Mouse (Mus musculus): ENCODE results near the gene S100a6. TPM values are rescaled to one million over a fixed set of nuclear protein-coding genes. Genes with fewer than 3 reads are reported as not detected.
A peak's percentile ranks its signal among the peaks of the same experiment; 100 is the strongest.

The S100a6 gene
- polyA plus RNA-seq, 1 experiment from 2014 or later = 84.2 TPM

GRCm38 (mm10) chr3:90582556-90582955, 30.1 kb upstream of the S100a6 start:
- no peaks in the 10 kb centered on the region for H3K36me3 ChIP-seq (ENCODE audit: insufficient read depth)
- no peak overlapping the region for H3K9ac ChIP-seq
- no peak for DNase-seq
- H3K27ac ChIP-seq (ENCODE audit: low read depth) = no peak overlapping the region
- no peaks in the 10 kb centered on the region for H3K9me3 ChIP-seq (ENCODE audit: low read depth, low read length)
- no peak overlapping the region for H3K4me2 ChIP-seq
- H3K4me3 ChIP-seq (ENCODE audit: low read depth, low read length) = no peak overlapping the region
- WGBS = 79% methylated on average over 4 of the region's 4 CpGs
- no peaks in the 10 kb centered on the region for H3K27me3 ChIP-seq (ENCODE audit: insufficient read depth, low read length)
- no peak for ATAC-seq (ENCODE audit: insufficient read depth)
- TF ChIP-seq CTCF (IDR thresholded peaks at IDR 0.05; ENCODE audit: low read depth) = no peak
- H3K4me1 ChIP-seq (ENCODE audit: insufficient read depth) = 0 out of 2 replicates have a peak, but pooled peaks cover 4% of the 10 kb centered on the region

- DNase-seq = no peak
- Histone ChIP-seq H3K4me1 (ENCODE audit: insufficient read depth) (0 out of 2 replicates have a peak, but pooled peaks cover 4% of the 10 kb centered on the region), H3K27me3 (ENCODE audit: insufficient read depth, low read length) (no peaks in the 10 kb centered on the region), H3K9me3 (ENCODE audit: low read depth, low read length) (no peaks in the 10 kb centered on the region), H3K9ac (no peak overlapping the region), H3K4me3 (ENCODE audit: low read depth, low read length) (no peak overlapping the region), H3K27ac (ENCODE audit: low read depth) (no peak overlapping the region), H3K36me3 (ENCODE audit: insufficient read depth) (no peaks in the 10 kb centered on the region), H3K4me2 (no peak overlapping the region)
- ATAC-seq (ENCODE audit: insufficient read depth) = no peak
- 60% methylated on average over 3 of the region's 3 CpGs for whole genome bisulfite sequencing
- no peak for TF ChIP-seq CTCF (IDR thresholded peaks at IDR 0.05; ENCODE audit: low read depth)
Observed at GRCm38 (mm10) chr3:90583893-90584292, 28.8 kb upstream of the S100a6 start.

GRCm38 (mm10) chr3:90585595-90585994, 27.1 kb upstream of the S100a6 start:
- H3K36me3 ChIP-seq (ENCODE audit: insufficient read depth) = no peaks in the 10 kb centered on the region
- no peak overlapping the region for H3K27ac ChIP-seq (ENCODE audit: low read depth)
- no peak overlapping the region for H3K4me2 ChIP-seq
- 30% methylated on average over 5 of the region's 5 CpGs for WGBS
- H3K4me1 ChIP-seq (ENCODE audit: insufficient read depth) = 0 out of 2 replicates have a peak, but pooled peaks cover 4% of the 10 kb centered on the region
- ATAC-seq (ENCODE audit: insufficient read depth) (peak; percentile 67), DNase-seq (peak; percentile 86)
- H3K4me3 ChIP-seq (ENCODE audit: low read depth, low read length) = no peak overlapping the region
- H3K9ac ChIP-seq = no peak overlapping the region
- no peaks in the 10 kb centered on the region for H3K27me3 ChIP-seq (ENCODE audit: insufficient read depth, low read length)
- H3K9me3 ChIP-seq (ENCODE audit: low read depth, low read length) = no peaks in the 10 kb centered on the region
- peak; percentile 93 for TF ChIP-seq CTCF (IDR thresholded peaks at IDR 0.05; ENCODE audit: low read depth)

- no peak overlapping the region; the same call in 1 of the 2 replicates for H3K27ac ChIP-seq (ENCODE audit: low read depth)
- H3K27me3 ChIP-seq (ENCODE audit: insufficient read depth, low read length) = no peaks in the 10 kb centered on the region
- H3K4me3 ChIP-seq (ENCODE audit: low read depth, low read length) = no peak overlapping the region
- no peaks in the 10 kb centered on the region for H3K36me3 ChIP-seq (ENCODE audit: insufficient read depth)
- no peak for DNase-seq
- ATAC-seq (ENCODE audit: insufficient read depth) = no peak
- no peak overlapping the region for H3K4me2 ChIP-seq
- H3K9me3 ChIP-seq (ENCODE audit: low read depth, low read length) = no peaks in the 10 kb centered on the region
- 0 out of 2 replicates have a peak, but pooled peaks cover 4% of the 10 kb centered on the region for H3K4me1 ChIP-seq (ENCODE audit: insufficient read depth)
- no peak overlapping the region for H3K9ac ChIP-seq
- no peak for TF ChIP-seq CTCF (IDR thresholded peaks at IDR 0.05; ENCODE audit: low read depth)
- 81% methylated on average over 15 of the region's 15 CpGs for WGBS
Observed at GRCm38 (mm10) chr3:90586016-90586643, 26.6 kb upstream of the S100a6 start.

GRCm38 (mm10) chr3:90586906-90587305, 25.8 kb upstream of the S100a6 start:
- Histone ChIP-seq H3K4me3 (ENCODE audit: low read depth, low read length) (no peak overlapping the region), H3K27me3 (ENCODE audit: insufficient read depth, low read length) (no peaks in the 10 kb centered on the region), H3K4me2 (no peak overlapping the region), H3K9ac (no peak overlapping the region), H3K27ac (ENCODE audit: low read depth) (no peak overlapping the region; the same call in 1 of the 2 replicates), H3K4me1 (ENCODE audit: insufficient read depth) (0 out of 2 replicates have a peak, but pooled peaks cover 4% of the 10 kb centered on the region), H3K36me3 (ENCODE audit: insufficient read depth) (no peaks in the 10 kb centered on the region), H3K9me3 (ENCODE audit: low read depth, low read length) (no peaks in the 10 kb centered on the region)
- TF ChIP-seq CTCF (IDR thresholded peaks at IDR 0.05; ENCODE audit: low read depth) = no peak
- peak; percentile 35 for DNase-seq
- ATAC-seq (ENCODE audit: insufficient read depth) = peak; percentile 59
- 52% methylated on average over 10 of the region's 10 CpGs for WGBS

- 82% methylated on average over 14 of the region's 14 CpGs for WGBS
- DNase-seq = no peak
- no peak overlapping the region for H3K4me2 ChIP-seq
Observed at GRCm38 (mm10) chr3:90587361-90588101, 25.2 kb upstream of the S100a6 start.

GRCm38 (mm10) chr3:90589390-90589789, 23.3 kb upstream of the S100a6 start:
- no peak for ATAC-seq (ENCODE audit: insufficient read depth)
- no peaks in the 10 kb centered on the region for H3K36me3 ChIP-seq (ENCODE audit: insufficient read depth)
- H3K4me2 ChIP-seq = no peak overlapping the region
- WGBS = 66% methylated on average over 6 of the region's 6 CpGs
- H3K27ac ChIP-seq (ENCODE audit: low read depth) = no peak overlapping the region
- no peak for TF ChIP-seq CTCF (IDR thresholded peaks at IDR 0.05; ENCODE audit: low read depth)
- H3K9me3 ChIP-seq (ENCODE audit: low read depth, low read length) = no peaks in the 10 kb centered on the region
- H3K4me3 ChIP-seq (ENCODE audit: low read depth, low read length) = no peak overlapping the region
- no peak for DNase-seq
- 0 out of 2 replicates have a peak, but pooled peaks cover 4% of the 10 kb centered on the region for H3K4me1 ChIP-seq (ENCODE audit: insufficient read depth)
- H3K9ac ChIP-seq = no peak overlapping the region
- H3K27me3 ChIP-seq (ENCODE audit: insufficient read depth, low read length) = no peaks in the 10 kb centered on the region

More at GRCm38 (mm10) chr3:90587361-90588101, 25.2 kb upstream of the S100a6 start:
- Histone ChIP-seq H3K9me3 (ENCODE audit: low read depth, low read length) (no peaks in the 10 kb centered on the region), H3K27ac (ENCODE audit: low read depth) (no peak overlapping the region), H3K36me3 (ENCODE audit: insufficient read depth) (no peaks in the 10 kb centered on the region), H3K4me3 (ENCODE audit: low read depth, low read length) (no peak overlapping the region), H3K4me1 (ENCODE audit: insufficient read depth) (0 out of 2 replicates have a peak, but pooled peaks cover 4% of the 10 kb centered on the region), H3K27me3 (ENCODE audit: insufficient read depth, low read length) (no peaks in the 10 kb centered on the region), H3K9ac (no peak overlapping the region)
- TF ChIP-seq CTCF (IDR thresholded peaks at IDR 0.05; ENCODE audit: low read depth) = no peak
- no peak for ATAC-seq (ENCODE audit: insufficient read depth)
